Mouse (Mus musculus) retina, postnatal 7 days (tissue): ENCODE data around the gene Rad50.

Experiments used
- DNase-seq: peaks from one replicate; pipeline ENCODE4 v3.0.0-alpha.2; 2012; ENCODE audit warnings: low read depth, low spot score

Gene Rad50

GRCm38 (mm10) chr11:53706934-53707717 is at the start of gene Rad50:
Gene Rad50 (minus strand): TSS chr11:53707319.
- peak; percentile 68 for DNase-seq

- no peak for DNase-seq
Observed at GRCm38 (mm10) chr11:53755011-53755595, 48.0 kb upstream of the Rad50 start.

- DNase-seq, result no peak
Observed at GRCm38 (mm10) chr11:53749716-53750352, 42.7 kb upstream of the Rad50 start.

- no peak for DNase-seq
Observed at GRCm38 (mm10) chr11:53749306-53749705, 42.2 kb upstream of the Rad50 start.

GRCm38 (mm10) chr11:53748614-53749013 is 41.5 kb upstream of the Rad50 start:
- no peak for DNase-seq

GRCm38 (mm10) chr11:53747985-53748384 is 40.9 kb upstream of the Rad50 start:
- no peak for DNase-seq

- DNase-seq, result no peak
Observed at GRCm38 (mm10) chr11:53745260-53745659, 38.1 kb upstream of the Rad50 start.

- no peak for DNase-seq
Observed at GRCm38 (mm10) chr11:53742353-53742752, 35.2 kb upstream of the Rad50 start.

- DNase-seq, result no peak
Observed at GRCm38 (mm10) chr11:53737573-53737946, 30.4 kb upstream of the Rad50 start.

- peak; percentile 56 for DNase-seq
Observed at GRCm38 (mm10) chr11:53736771-53737572, 29.9 kb upstream of the Rad50 start.

- peak; percentile 64 for DNase-seq
Observed at GRCm38 (mm10) chr11:53735682-53736245, 28.6 kb upstream of the Rad50 start.

GRCm38 (mm10) chr11:53734970-53735681 is 28.0 kb upstream of the Rad50 start:
- DNase-seq, result no peak

GRCm38 (mm10) chr11:53734431-53734830 is 27.3 kb upstream of the Rad50 start:
- no peak for DNase-seq

GRCm38 (mm10) chr11:53733824-53734223 is 26.7 kb upstream of the Rad50 start:
- DNase-seq, result no peak

- no peak for DNase-seq
Observed at GRCm38 (mm10) chr11:53732244-53732643, 25.1 kb upstream of the Rad50 start.

- DNase-seq, result no peak
Observed at GRCm38 (mm10) chr11:53731457-53731856, 24.3 kb upstream of the Rad50 start.

GRCm38 (mm10) chr11:53720715-53721114 is 13.6 kb upstream of the Rad50 start, which contains the start of gene Il5:
Gene Il5 (plus strand): TSS chr11:53720794.
- no peak for DNase-seq

GRCm38 (mm10) chr11:53719701-53720100 is 12.6 kb upstream of the Rad50 start:
- DNase-seq, result no peak

- DNase-seq, result no peak
Observed at GRCm38 (mm10) chr11:53707718-53708009, 545 bp upstream of the Rad50 start.

- DNase-seq, result no peak
Observed at GRCm38 (mm10) chr11:53706236-53706933, 734 bp downstream of the Rad50 start.
